ENCODE assay signal across 18 mouse cellular contexts in the genomic region with DNA sequence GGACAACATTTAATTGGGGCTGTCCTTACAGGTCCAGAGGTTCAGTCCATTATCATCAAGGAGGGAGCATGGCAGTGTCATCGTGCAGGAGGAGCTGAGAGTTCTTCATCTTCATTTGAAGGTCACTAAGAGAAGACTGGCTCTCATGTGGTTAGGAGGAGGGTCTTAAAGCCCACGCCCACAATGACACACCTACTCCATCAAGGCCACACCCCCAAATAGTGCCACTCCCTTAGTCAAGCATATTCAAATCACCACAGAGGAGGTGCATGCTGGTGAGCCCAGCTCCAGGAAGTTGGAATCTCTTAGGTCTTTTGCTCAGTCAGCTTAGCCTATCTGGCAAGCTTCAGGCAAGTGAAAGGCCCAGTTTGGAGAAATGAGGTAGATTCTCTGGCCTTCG.
"Had no signal": no experiment of that assay in that cellular context is flagged by ENCODE, and none has a peak within 500 bp of the region (broad histone marks: within the 10 kb centered on the region; RNA-seq: fewer than 3 reads in every experiment).

No protein-coding gene starts in this region.

- DNase-seq: lung, adult 18-20 months; lung, embryonic 14.5 days; lung, postnatal 10 days; lung, postnatal 4 days; midbrain, embryonic 14.5 days; retina, postnatal 1 day; right cerebral cortex, adult 18-20 months; right cerebral cortex, postnatal 25 days; right cerebral cortex, postnatal 4 days; spleen, adult 18-20 months; thymus, adult 18-20 months; thymus, postnatal 25 days; thymus, postnatal 4 days had no signal

- H3K4me3 ChIP-seq: midbrain, embryonic 10.5 days; midbrain, embryonic 12.5 days; myocyte; neural tube, embryonic 13.5 days; neural tube, embryonic 15.5 days had no signal

- H3K9me3 ChIP-seq: midbrain, embryonic 10.5 days; midbrain, embryonic 12.5 days; neural tube, embryonic 13.5 days; neural tube, embryonic 15.5 days had no signal

- H3K36me3 ChIP-seq: midbrain, embryonic 10.5 days; midbrain, embryonic 12.5 days; neural tube, embryonic 13.5 days; neural tube, embryonic 15.5 days had no signal

- H3K9ac ChIP-seq: lung, embryonic 14.5 days; midbrain, embryonic 12.5 days; neural tube, embryonic 13.5 days; neural tube, embryonic 15.5 days had no signal

- H3K27ac ChIP-seq: midbrain, embryonic 10.5 days; midbrain, embryonic 12.5 days; neural tube, embryonic 13.5 days; neural tube, embryonic 15.5 days had no signal
